Mouse (Mus musculus) forebrain, postnatal 0 days (tissue): Measurements from ENCODE around the gene Get4. TPM values are rescaled to one million over a fixed set of nuclear protein-coding genes. Genes with fewer than 3 reads are reported as not detected.

Experiments used
- ATAC-seq: fragments of 200-750 bp; cut with Nextera tagmentation; 2 replicates; pipeline ENCODE4 v1.8.0; 2017; ENCODE audit warnings: mild to moderate bottlenecking, moderate library complexity
- DNase-seq: peaks from one replicate; pipeline ENCODE4 v3.0.0-alpha.2; 2015
- H3K27ac ChIP-seq: fragments of 300-500 bp; sonication (generic); 2 replicates; pipeline ENCODE4 v1.5.1; 2014; ENCODE audit warnings: low read depth, mild to moderate bottlenecking, antibody characterized with exemption, low read length, moderate library complexity, mixed read lengths
- H3K27me3 ChIP-seq: fragments of 300-500 bp; sonication (generic); 2 replicates; pipeline ENCODE4 v1.6.1; 2014; ENCODE audit warnings: mild to moderate bottlenecking, low read length, mixed read lengths; ENCODE audit not compliant: insufficient read depth
- H3K36me3 ChIP-seq: fragments of 300-500 bp; sonication (generic); 2 replicates; pipeline ENCODE4 v1.6.1; 2014; ENCODE audit warnings: mild to moderate bottlenecking, moderate library complexity; ENCODE audit not compliant: insufficient read depth
- H3K4me1 ChIP-seq: fragments of 300-500 bp; sonication (generic); 2 replicates; pipeline ENCODE4 v1.6.1; 2014; ENCODE audit warnings: antibody characterized with exemption; ENCODE audit not compliant: insufficient read depth
- H3K4me2 ChIP-seq: fragments of 300-500 bp; sonication (generic); 2 replicates; pipeline ENCODE4 v1.6.1; 2014; ENCODE audit warnings: low read depth, mild to moderate bottlenecking, moderate library complexity
- H3K4me3 ChIP-seq: fragments of 300-500 bp; sonication (generic); 2 replicates; pipeline ENCODE4 v1.5.1; 2014; ENCODE audit warnings: low read depth, low read length, mixed read lengths
- H3K9ac ChIP-seq: fragments of 300-500 bp; sonication (generic); 2 replicates; pipeline ENCODE4 v1.6.1; 2014; ENCODE audit warnings: mild to moderate bottlenecking
- H3K9me3 ChIP-seq: fragments of 300-500 bp; sonication (generic); 2 replicates; pipeline ENCODE4 v1.6.1; 2016; ENCODE audit warnings: low read length
- CTCF ChIP-seq: sonication (generic); IDR thresholded peaks from 2 replicates; pipeline ENCODE4 v1.5.1; 2016; ENCODE audit warnings: antibody characterized with exemption, control low read depth, low read depth
- WGBS: fragments of 180-500 bp; shearing (Covaris S2); extraction: QIAGEN DNeasy Blood & Tissue Kit; methylation state at CpG from one replicate; pipeline ENCODE4 v1.1.7; 2014; 5-methylcytosine and 5-hydroxymethylcytosine counted together
- polyA plus RNA-seq: library from polyadenylated mRNA; unstranded; fragments of >200 nt; fragmentation: Nextera tagmentation; extraction: Ambion mirVana; gene quantifications from 2 replicates; pipeline ENCODE4 v1.2.1, GENCODE M21; 2015
- total RNA-seq: library from RNA; depleted of rRNA; stranded (reverse); fragments of >200 nt; gene quantifications from 2 replicates; pipeline ENCODE4 v1.2.3, GENCODE M21; 2014; rRNA removed

Gene Get4
- total RNA-seq (46.2 and 48.8 TPM in 2 replicates), polyA plus RNA-seq (139 and 156 TPM in 2 replicates)

DNA sequence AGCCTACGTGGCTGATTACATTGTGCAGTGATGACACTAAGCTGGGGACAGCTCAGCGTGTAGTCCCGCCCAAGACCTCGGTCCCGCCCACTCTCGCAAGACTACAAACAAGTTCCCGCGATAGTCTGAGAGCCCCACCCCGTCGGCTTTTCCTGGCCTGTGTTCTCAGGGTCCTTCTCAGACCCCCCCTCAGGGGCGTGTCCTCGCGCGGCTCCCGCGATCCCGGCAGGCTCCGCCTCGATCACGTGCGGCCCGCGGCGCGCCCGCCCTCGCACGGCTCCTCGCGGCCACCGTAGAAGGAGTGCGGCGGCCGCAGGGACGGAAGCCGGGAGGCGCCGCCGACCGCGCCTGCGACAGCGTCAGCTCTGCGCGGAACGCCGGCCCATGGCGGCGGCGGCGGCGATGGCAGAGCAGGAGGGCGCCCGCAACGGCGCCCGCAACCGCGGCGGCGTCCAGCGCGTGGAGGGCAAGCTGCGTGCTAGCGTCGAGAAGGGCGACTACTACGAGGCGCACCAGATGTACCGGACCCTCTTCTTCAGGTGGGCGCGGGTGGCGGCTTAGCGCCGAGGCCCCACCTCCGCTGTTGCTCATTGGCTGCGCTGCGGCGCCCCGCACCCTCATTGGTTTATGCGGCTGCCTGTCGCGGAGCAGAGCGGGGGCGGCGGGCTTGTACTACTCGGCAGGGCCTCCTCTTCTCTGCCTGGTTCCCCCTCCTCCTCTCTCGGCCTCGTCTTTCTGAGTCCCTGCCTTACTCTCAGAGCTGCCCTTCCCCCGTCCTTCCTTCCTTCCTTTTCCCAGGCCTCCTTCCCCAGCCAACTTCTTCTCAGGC, at the start of gene Get4:
Gene Get4, plus strand, starts transcription at position 244 of the 829 bp plus-strand sequence.
- peak within 1 kb of the TSS; percentile 94 for H3K4me2 ChIP-seq
- H3K36me3 ChIP-seq = peaks cover 37% of the 10 kb centered on the region
- peak within 1 kb of the TSS; percentile 74 for H3K9ac ChIP-seq
- ATAC-seq (peak; percentile 96), DNase-seq (peak; percentile 100)
- peaks cover 8% of the 10 kb centered on the region for H3K4me1 ChIP-seq
- H3K9me3 ChIP-seq = no peaks in the 10 kb centered on the region
- peak within 1 kb of the TSS; percentile 89 for H3K27ac ChIP-seq
- TF ChIP-seq CTCF = no peak
- H3K4me3 ChIP-seq = peak within 1 kb of the TSS; percentile 74
- no peaks in the 10 kb centered on the region for H3K27me3 ChIP-seq
- WGBS = under 1% methylated on average over 84 of the region's 90 CpGs

DNA sequence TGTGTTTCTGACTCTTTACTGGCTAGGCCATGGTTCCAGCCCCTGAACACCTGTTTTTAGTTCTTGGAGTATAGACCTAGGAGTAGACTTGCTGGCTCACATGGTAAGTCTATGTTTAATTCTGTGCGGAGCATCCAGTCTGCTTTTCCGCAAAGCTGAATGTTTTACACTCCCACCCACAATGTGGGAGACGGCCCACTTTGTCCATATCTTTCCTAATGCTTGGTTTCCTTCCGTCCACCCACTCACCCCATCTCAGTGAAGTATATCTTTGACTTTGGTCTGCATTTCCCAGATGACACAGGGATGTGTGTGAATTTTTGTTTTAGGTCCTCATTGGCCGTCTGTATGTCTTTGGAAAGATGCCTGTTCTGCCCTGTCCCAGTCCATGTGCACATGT, 48.8 kb upstream of the Get4 start:
- H3K36me3 ChIP-seq = no peaks in the 10 kb centered on the region
- H3K4me2 ChIP-seq = no peak overlapping the region
- H3K27me3 ChIP-seq = no peaks in the 10 kb centered on the region
- H3K27ac ChIP-seq = no peak overlapping the region
- no peak overlapping the region for H3K9ac ChIP-seq
- 89% methylated on average over 5 of the region's 5 CpGs for WGBS
- DNase-seq (no peak), ATAC-seq (no peak)
- no peaks in the 10 kb centered on the region for H3K9me3 ChIP-seq
- no peak overlapping the region for H3K4me3 ChIP-seq
- H3K4me1 ChIP-seq = peaks cover 17% of the 10 kb centered on the region
- no peak for TF ChIP-seq CTCF

DNA sequence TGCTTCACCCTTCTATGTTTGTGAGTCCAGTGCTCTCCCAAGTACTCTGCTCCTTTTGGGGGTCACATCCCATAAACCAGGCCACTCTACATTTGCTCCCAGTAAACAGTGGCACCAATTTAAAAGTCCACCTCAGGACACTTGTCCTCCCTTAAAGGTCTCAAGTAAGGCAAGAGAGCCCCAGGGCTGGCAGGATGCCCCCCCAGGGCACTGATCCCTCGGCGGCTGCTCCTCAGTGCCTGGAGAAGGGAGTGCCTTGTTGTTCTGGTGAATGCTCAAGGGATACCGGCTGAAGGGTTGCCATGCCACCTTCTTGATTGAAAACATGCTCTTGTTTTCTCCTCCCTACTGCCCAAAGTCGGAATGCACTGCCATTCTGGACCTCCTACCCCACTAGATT, 46.0 kb upstream of the Get4 start:
- ATAC-seq (no peak), DNase-seq (no peak)
- H3K4me3 ChIP-seq = no peak overlapping the region
- no peaks in the 10 kb centered on the region for H3K9me3 ChIP-seq
- H3K36me3 ChIP-seq = peaks cover 9% of the 10 kb centered on the region; the same call in 1 of the 2 replicates
- no peak overlapping the region for H3K9ac ChIP-seq
- TF ChIP-seq CTCF = no peak
- WGBS = 53% methylated on average over 4 of the region's 4 CpGs
- no peak overlapping the region for H3K4me2 ChIP-seq
- H3K27me3 ChIP-seq = no peaks in the 10 kb centered on the region
- peaks cover 13% of the 10 kb centered on the region for H3K4me1 ChIP-seq
- H3K27ac ChIP-seq = no peak overlapping the region

DNA sequence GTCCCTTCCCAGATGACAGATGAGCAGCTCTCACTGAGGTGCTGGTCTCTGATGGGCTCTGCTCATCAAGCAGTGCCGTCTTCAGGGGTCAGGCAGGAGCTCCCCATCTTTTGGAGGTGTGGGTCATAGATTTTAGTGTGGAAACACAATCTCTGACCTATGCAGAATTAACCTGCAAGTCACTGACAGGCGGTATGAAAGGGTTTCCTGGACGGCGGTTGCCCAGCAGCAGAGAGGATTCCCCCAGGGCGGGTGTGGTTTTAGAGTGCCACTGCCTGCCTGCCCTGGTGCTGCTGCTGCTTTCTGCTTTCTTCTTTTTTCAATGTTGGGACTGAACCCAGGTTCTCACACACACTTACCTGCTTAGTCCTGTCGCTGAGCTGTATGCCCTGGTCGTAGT, 45.6 kb upstream of the Get4 start:
- WGBS = 83% methylated on average over 7 of the region's 7 CpGs
- H3K4me3 ChIP-seq = no peak overlapping the region
- TF ChIP-seq CTCF = no peak
- H3K4me1 ChIP-seq = peaks cover 9% of the 10 kb centered on the region
- no peak for DNase-seq
- H3K9me3 ChIP-seq = no peaks in the 10 kb centered on the region
- H3K36me3 ChIP-seq = peaks cover 9% of the 10 kb centered on the region; the same call in 1 of the 2 replicates
- no peak overlapping the region for H3K4me2 ChIP-seq
- no peak for ATAC-seq
- H3K27me3 ChIP-seq = no peaks in the 10 kb centered on the region
- no peak overlapping the region for H3K27ac ChIP-seq
- no peak overlapping the region for H3K9ac ChIP-seq

DNA sequence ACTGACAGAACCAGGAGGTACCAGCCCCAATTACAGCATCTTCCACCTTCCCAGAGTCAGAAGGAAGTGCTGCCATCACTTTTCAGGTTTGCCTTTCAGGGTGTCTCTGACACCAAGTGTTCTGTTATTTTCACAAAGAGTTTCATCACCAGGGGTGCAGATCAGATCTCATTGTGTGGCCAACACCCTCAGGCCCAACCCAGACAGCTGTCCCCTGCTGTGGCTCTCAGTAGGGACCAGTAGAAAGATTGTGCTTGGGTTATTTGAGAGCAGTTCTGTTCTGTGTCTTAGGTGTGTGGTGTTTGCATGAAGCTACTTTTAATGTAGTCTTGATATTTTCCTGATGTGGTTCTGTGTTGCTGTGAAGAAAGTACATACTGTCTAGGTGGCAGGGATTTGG, 43.9 kb upstream of the Get4 start:
- no peak overlapping the region for H3K9ac ChIP-seq
- H3K27ac ChIP-seq = no peak overlapping the region
- peaks cover 13% of the 10 kb centered on the region; the same call in 1 of the 2 replicates for H3K36me3 ChIP-seq
- no peak overlapping the region for H3K4me2 ChIP-seq
- no peaks in the 10 kb centered on the region for H3K9me3 ChIP-seq
- TF ChIP-seq CTCF = no peak
- ATAC-seq (no peak), DNase-seq (no peak)
- H3K4me3 ChIP-seq = no peak overlapping the region
- H3K4me1 ChIP-seq = no peaks in the 10 kb centered on the region
- no peaks in the 10 kb centered on the region for H3K27me3 ChIP-seq

DNA sequence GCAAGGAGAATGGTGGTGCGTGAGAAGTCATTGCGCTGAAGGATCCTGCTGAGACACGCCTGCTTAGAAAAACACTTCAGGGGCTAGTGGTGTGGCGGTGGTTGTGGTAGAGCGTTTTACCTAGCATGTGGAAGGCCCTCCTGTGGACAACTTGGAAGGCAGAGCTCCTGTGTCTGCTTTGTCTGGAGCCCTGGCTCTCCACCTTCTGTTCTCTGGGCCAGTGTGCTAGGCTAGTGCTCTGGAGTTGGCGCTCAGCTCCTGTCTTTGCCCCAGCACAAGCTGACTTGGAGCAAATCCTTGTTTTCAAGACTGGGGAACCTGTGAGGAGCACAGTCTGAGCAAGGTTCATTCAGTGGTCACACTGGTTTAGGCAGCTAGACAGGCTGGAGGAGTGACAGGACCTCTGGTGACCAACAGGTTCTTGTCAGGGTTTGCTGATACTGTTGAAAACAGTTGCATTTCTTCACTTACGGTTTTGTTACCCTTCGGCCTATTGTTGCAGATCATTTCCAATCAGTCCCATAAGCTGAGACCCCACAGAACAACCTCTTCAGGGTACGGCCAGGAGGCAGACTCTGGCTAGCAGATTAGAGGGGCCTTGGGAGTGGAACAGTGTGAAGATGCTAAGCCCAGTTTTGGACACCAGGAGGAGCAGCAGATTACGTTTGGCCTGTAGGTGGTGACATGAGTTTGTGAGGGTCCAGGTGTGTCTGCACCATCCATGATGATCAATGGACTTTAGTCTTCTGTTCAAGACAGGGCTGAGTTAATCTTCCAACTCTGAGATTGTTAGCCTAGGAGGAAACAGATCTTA, 43.0 kb upstream of the Get4 start:
- Histone ChIP-seq H3K4me1 (no peaks in the 10 kb centered on the region), H3K27ac (no peak overlapping the region), H3K4me2 (no peak overlapping the region), H3K9ac (no peak overlapping the region), H3K4me3 (no peak overlapping the region), H3K9me3 (no peaks in the 10 kb centered on the region), H3K36me3 (peaks cover 13% of the 10 kb centered on the region; the same call in 1 of the 2 replicates), H3K27me3 (no peaks in the 10 kb centered on the region)
- DNase-seq (no peak), ATAC-seq (no peak)
- TF ChIP-seq CTCF = peak; percentile 46
- 86% methylated on average over 10 of the region's 10 CpGs for WGBS

DNA sequence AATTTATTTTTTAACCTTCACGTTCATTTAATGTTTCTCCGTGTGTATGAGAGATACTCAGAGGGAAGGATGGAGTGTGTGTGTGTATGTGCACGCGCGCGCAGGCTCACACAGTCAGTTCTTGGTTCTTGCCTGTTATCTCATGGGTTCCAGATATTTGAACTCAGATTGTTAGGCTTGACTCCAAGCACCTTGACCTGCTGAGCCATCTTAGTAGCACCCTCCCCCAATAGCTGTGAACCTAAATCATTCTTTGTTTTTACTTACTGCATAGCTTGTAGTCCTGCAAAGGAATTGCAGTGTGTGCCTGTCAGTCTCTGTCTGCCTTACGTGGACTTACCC, 42.5 kb upstream of the Get4 start:
- DNase-seq = no peak
- Histone ChIP-seq H3K36me3 (peaks cover 13% of the 10 kb centered on the region; the same call in 1 of the 2 replicates), H3K27me3 (no peaks in the 10 kb centered on the region), H3K9ac (no peak overlapping the region), H3K4me2 (no peak overlapping the region), H3K27ac (no peak overlapping the region), H3K4me1 (no peaks in the 10 kb centered on the region), H3K4me3 (no peak overlapping the region), H3K9me3 (no peaks in the 10 kb centered on the region)
- no peak for ATAC-seq
- 93% methylated on average over 7 of the region's 7 CpGs for WGBS
- TF ChIP-seq CTCF = no peak
